Mouse (Mus musculus) ES-Bruce4 (cell line): ENCODE data around the gene Meis2. TPM values are rescaled to one million over a fixed set of nuclear protein-coding genes. Genes with fewer than 3 reads are reported as not detected.

Source experiments
- H3K27ac ChIP-seq: 2 replicates; pipeline ENCODE4 v1.5.1; 2012; ENCODE audit warnings: low read length, inconsistent platforms; ENCODE audit not compliant: insufficient read depth
- H3K27me3 ChIP-seq: 2 replicates; pipeline ENCODE4 v1.6.1; 2012; ENCODE audit warnings: mild to moderate bottlenecking, low read length, inconsistent platforms; ENCODE audit not compliant: control insufficient read depth, poor library complexity, insufficient read depth, severe bottlenecking
- H3K36me3 ChIP-seq: 2 replicates; pipeline ENCODE4 v1.6.1; 2012; ENCODE audit warnings: inconsistent platforms, mild to moderate bottlenecking, low read length, moderate library complexity; ENCODE audit not compliant: control insufficient read depth, poor library complexity, insufficient read depth, severe bottlenecking
- H3K4me1 ChIP-seq: one replicate; pipeline ENCODE4 v1.8.1; 2011; ENCODE audit warnings: low read length; ENCODE audit not compliant: control insufficient read depth, insufficient read depth
- H3K4me3 ChIP-seq: 2 replicates; pipeline ENCODE4 v1.5.1; 2011; ENCODE audit warnings: low read depth, mild to moderate bottlenecking, low read length
- H3K9ac ChIP-seq: 2 replicates; pipeline ENCODE4 v1.6.1; 2012; ENCODE audit warnings: low read depth, mild to moderate bottlenecking, inconsistent platforms; ENCODE audit not compliant: poor library complexity, severe bottlenecking
- H3K9me3 ChIP-seq: replicated peaks from 2 replicates; pipeline ENCODE4 v1.6.1; 2012; ENCODE audit warnings: mild to moderate bottlenecking, low read length, inconsistent platforms; ENCODE audit not compliant: control insufficient read depth, poor library complexity, insufficient read depth, severe bottlenecking
- CTCF ChIP-seq: IDR thresholded peaks from one replicate; pipeline ENCODE4 v1.8.1; 2011; ENCODE audit warnings: low read depth, low read length
- EP300 ChIP-seq: IDR thresholded peaks from 2 replicates; pipeline ENCODE4 v1.6.1; 2011; ENCODE audit warnings: low read depth, low read length; ENCODE audit not compliant: insufficient read depth
- POLR2A ChIP-seq: IDR thresholded peaks from one replicate; pipeline ENCODE4 v1.8.1; 2011; ENCODE audit warnings: low read length; ENCODE audit not compliant: insufficient read depth
- polyA plus RNA-seq: library from polyadenylated mRNA; stranded (reverse); fragments of >200 nt; gene quantifications from 2 replicates; pipeline ENCODE4 v1.2.4, GENCODE M21; 2011; ENCODE audit warnings: low read depth; ENCODE audit not compliant: missing spikeins, insufficient read depth, insufficient read length

Meis2 gene
- polyA plus RNA-seq, 1 experiment = 1.5 TPM

- no peak overlapping the region for H3K9ac ChIP-seq
- H3K9me3 ChIP-seq = no peaks in the 10 kb centered on the region
- no peaks in the 10 kb centered on the region for H3K36me3 ChIP-seq
- TF ChIP-seq CTCF (no peak), POLR2A (no peak), EP300 (no peak)
- H3K4me1 ChIP-seq = no peaks in the 10 kb centered on the region
- no peak overlapping the region for H3K4me3 ChIP-seq
- H3K27ac ChIP-seq = no peak overlapping the region
- no peaks in the 10 kb centered on the region; the same call in 1 of the 2 replicates for H3K27me3 ChIP-seq
Measured at GRCm38 (mm10) chr2:116009097-116009970, 56.3 kb downstream of the Meis2 start.

GRCm38 (mm10) chr2:116002354-116002753 is 63.3 kb downstream of the Meis2 start:
- no peaks in the 10 kb centered on the region for H3K36me3 ChIP-seq
- H3K4me1 ChIP-seq = no peaks in the 10 kb centered on the region
- no peak overlapping the region for H3K27ac ChIP-seq
- no peaks in the 10 kb centered on the region for H3K9me3 ChIP-seq
- no peak overlapping the region for H3K4me3 ChIP-seq
- peaks cover 1% of the 10 kb centered on the region; the same call in 1 of the 2 replicates for H3K27me3 ChIP-seq
- TF ChIP-seq POLR2A (no peak), EP300 (no peak), CTCF (no peak)
- H3K9ac ChIP-seq = no peak overlapping the region

DNA sequence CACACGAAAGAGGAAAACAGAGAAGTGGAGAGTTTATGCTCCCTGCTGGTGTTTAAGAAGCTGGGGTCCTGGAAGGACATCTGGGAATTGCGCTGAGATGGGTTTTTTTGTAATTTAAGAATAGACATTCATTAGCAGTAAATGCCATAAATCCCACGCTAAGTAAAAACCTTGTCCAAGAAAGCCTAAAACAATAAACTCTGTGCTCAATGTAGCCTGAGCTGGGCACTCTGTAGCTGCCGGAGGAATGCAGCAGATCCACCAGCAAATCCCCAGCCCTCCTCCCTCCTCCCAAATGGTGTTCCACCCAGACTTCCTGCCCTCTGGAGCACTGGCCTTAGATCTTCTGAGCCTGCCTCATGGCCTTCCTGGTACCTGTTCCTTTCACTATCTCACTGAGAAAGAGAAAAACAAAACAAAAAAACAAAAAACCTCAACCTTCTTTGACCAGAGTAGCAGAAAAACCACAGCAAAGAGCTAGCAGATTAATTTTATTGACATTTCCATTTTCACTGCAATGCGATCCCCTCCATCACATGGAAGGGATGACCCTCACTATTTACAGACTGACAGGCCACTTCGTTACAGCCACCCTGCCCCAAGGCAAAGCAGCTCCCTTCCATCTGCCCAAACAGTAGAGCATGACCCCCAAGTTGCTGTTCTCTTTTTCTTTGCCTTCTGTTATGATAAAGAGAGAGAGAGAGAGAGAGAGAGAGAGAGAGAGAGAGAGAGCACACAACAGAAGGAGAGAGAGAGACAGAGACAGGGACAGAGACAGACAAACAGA is 64.1 kb downstream of the Meis2 start:
- Histone ChIP-seq H3K4me1 (no peaks in the 10 kb centered on the region), H3K4me3 (no peak overlapping the region), H3K9ac (no peak overlapping the region), H3K27ac (no peak overlapping the region), H3K36me3 (no peaks in the 10 kb centered on the region), H3K9me3 (no peaks in the 10 kb centered on the region), H3K27me3 (peaks cover 1% of the 10 kb centered on the region; the same call in 1 of the 2 replicates)
- TF ChIP-seq EP300 (no peak), POLR2A (no peak), CTCF (no peak)

- Histone ChIP-seq H3K27me3 (0 out of 2 replicates have a peak, but pooled peaks cover 1% of the 10 kb centered on the region), H3K4me1 (no peaks in the 10 kb centered on the region), H3K9ac (no peak overlapping the region), H3K27ac (no peak overlapping the region), H3K4me3 (no peak overlapping the region), H3K9me3 (no peaks in the 10 kb centered on the region), H3K36me3 (no peaks in the 10 kb centered on the region)
- no peak for TF ChIP-seq EP300
- TF ChIP-seq POLR2A = no peak
- TF ChIP-seq CTCF = no peak
Measured at GRCm38 (mm10) chr2:116000514-116000913, 65.1 kb downstream of the Meis2 start.

DNA sequence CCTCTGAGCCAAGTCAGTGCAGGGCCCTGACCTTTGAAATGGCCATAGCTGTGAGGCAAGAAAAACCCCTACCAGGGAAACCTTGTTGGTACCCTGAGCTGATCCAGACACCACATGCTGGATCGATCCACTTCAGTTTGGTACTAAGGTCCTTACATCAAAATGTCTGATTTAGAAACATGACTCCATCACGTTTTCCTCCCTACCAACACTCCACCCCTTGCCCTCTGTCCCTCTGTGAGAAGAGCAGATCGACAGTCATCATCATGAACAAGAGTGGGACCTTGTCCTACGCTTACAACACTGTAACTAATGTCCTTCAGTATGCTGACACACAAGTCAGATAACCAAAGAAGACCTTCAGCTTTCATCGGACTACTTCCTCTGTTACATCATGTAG is 66.8 kb downstream of the Meis2 start:
- no peaks in the 10 kb centered on the region for H3K4me1 ChIP-seq
- H3K27me3 ChIP-seq = 0 out of 2 replicates have a peak, but pooled peaks cover 1% of the 10 kb centered on the region
- H3K36me3 ChIP-seq = no peaks in the 10 kb centered on the region

GRCm38 (mm10) chr2:115996438-115996837 is 69.2 kb downstream of the Meis2 start:
- Histone ChIP-seq H3K27ac (no peak overlapping the region), H3K36me3 (no peaks in the 10 kb centered on the region), H3K9ac (no peak overlapping the region), H3K4me1 (no peaks in the 10 kb centered on the region), H3K4me3 (no peak overlapping the region), H3K9me3 (no peaks in the 10 kb centered on the region), H3K27me3 (0 out of 2 replicates have a peak, but pooled peaks cover 1% of the 10 kb centered on the region)
- TF ChIP-seq EP300 (no peak), CTCF (no peak), POLR2A (no peak)

More for the DNA sequence above, 66.8 kb downstream of the Meis2 start:
- Histone ChIP-seq H3K27ac (no peak overlapping the region), H3K9ac (no peak overlapping the region), H3K9me3 (no peaks in the 10 kb centered on the region), H3K4me3 (no peak overlapping the region)
- TF ChIP-seq EP300 (no peak), CTCF (no peak), POLR2A (no peak)
